Mouse (Mus musculus) neural tube, embryonic 12.5 days (tissue): ENCODE results near the gene Pigv. TPM values are rescaled to one million over a fixed set of nuclear protein-coding genes. Genes with fewer than 3 reads are reported as not detected.
A peak's percentile ranks its signal among the peaks of the same experiment; 100 is the strongest.

Source experiments
- ATAC-seq: fragments of 200-750 bp; cut with Nextera tagmentation; 2 replicates; pipeline ENCODE4 v1.8.0; 2017; ENCODE audit warnings: low read depth, mild to moderate bottlenecking, moderate TSS enrichment, moderate library complexity; ENCODE audit not compliant: low FRiP score
- H3K27ac ChIP-seq: fragments of 300-500 bp; sonication (generic); 2 replicates; pipeline ENCODE4 v1.5.1; 2016
- H3K27me3 ChIP-seq: fragments of 300-500 bp; sonication (generic); replicated peaks from 2 replicates; pipeline ENCODE4 v1.6.1; 2016; ENCODE audit warnings: mild to moderate bottlenecking
- H3K36me3 ChIP-seq: fragments of 300-500 bp; sonication (generic); 2 replicates; pipeline ENCODE4 v1.6.1; 2016; ENCODE audit warnings: mild to moderate bottlenecking
- H3K4me1 ChIP-seq: fragments of 300-500 bp; sonication (generic); 2 replicates; pipeline ENCODE4 v1.6.1; 2016
- H3K4me2 ChIP-seq: fragments of 300-500 bp; sonication (generic); replicated peaks from 2 replicates; pipeline ENCODE4 v1.6.1; 2016; ENCODE audit warnings: mild to moderate bottlenecking
- H3K4me3 ChIP-seq: fragments of 300-500 bp; sonication (generic); 2 replicates; pipeline ENCODE4 v1.5.1; 2016
- H3K9ac ChIP-seq: fragments of 300-500 bp; sonication (generic); 2 replicates; pipeline ENCODE4 v1.6.1; 2016; ENCODE audit warnings: mild to moderate bottlenecking
- H3K9me3 ChIP-seq: fragments of 300-500 bp; sonication (generic); 2 replicates; pipeline ENCODE4 v1.6.1; 2016; ENCODE audit warnings: mild to moderate bottlenecking
- whole genome bisulfite sequencing: fragments of 180-500 bp; shearing (Covaris S2); methylation state at CpG from one replicate; pipeline ENCODE4 v1.1.7; 2016; 5-methylcytosine and 5-hydroxymethylcytosine counted together
- polyA plus RNA-seq: library from polyadenylated mRNA; unstranded; fragments of >200 nt; fragmentation: Nextera tagmentation; extraction: Ambion mirVana; gene quantifications from 2 replicates; pipeline ENCODE4 v1.2.1, GENCODE M21; 2016

The Pigv gene
- polyA plus RNA-seq, 1 experiment from 2014 or later: 16.9 TPM

DNA sequence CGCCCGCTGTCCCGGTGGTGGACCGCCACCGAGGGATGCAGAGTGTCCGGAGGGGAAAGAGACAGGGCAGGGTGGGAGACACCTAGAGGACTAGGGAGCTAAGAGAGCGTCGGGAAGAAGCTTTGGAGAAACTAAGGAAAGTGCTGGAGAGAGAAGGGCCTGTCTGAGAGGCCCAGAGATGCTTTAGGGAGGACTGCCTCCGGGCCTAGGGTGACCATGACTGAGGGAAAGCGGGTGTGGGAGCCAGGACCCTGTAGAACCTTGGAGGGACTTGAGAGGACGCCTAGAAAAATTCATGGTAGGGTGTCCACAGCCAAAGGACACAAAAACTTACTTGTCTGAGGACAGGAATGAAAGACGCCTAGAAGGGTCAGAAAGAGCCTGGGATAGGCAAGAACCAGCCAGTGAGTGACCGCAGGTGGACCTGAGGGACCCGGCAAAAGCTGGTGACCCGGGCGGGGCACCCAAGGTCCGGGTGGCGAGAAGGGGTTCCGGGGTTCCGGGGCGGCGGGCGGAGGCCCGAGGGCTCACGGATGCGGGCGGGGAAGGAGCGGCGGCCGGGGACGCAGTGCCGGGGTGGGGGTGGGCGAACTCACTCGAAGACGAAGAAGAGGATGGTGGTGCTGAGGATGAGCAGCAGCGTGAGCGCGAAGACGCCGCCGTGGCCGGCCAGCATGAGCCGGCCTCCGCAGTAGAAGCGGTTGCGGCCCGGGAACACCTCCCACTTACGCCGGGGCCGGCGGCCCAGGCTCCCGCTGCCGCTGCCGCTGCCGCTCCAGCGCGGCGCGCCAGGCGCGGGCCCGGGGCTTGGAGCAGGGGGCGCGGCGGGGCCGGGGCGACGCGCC, 39.7 kb downstream of the Pigv start:
- ATAC-seq: peak; percentile 53
- no peaks in the 10 kb centered on the region for H3K36me3 ChIP-seq
- H3K9ac ChIP-seq: peak overlapping the region; percentile 88
- peaks cover 18% of the 10 kb centered on the region for H3K4me1 ChIP-seq
- H3K9me3 ChIP-seq: no peaks in the 10 kb centered on the region
- WGBS: 1% methylated on average over 61 of the region's 69 CpGs
- H3K27me3 ChIP-seq: no peaks in the 10 kb centered on the region
- no peak overlapping the region for H3K27ac ChIP-seq
- H3K4me3 ChIP-seq: peak overlapping the region; percentile 76
- H3K4me2 ChIP-seq: peak overlapping the region; percentile 89

GRCm38 (mm10) chr4:133631769-133632411, 40.6 kb downstream of the Pigv start:
- WGBS: 46% methylated on average over 9 of the region's 9 CpGs
- peak overlapping the region; percentile 76 for H3K4me3 ChIP-seq
- H3K27me3 ChIP-seq: no peaks in the 10 kb centered on the region
- H3K4me2 ChIP-seq: peak overlapping the region; percentile 89
- ATAC-seq: no peak
- peak overlapping the region; percentile 88 for H3K9ac ChIP-seq
- no peak overlapping the region for H3K27ac ChIP-seq
- no peaks in the 10 kb centered on the region for H3K9me3 ChIP-seq
- H3K4me1 ChIP-seq: peaks cover 18% of the 10 kb centered on the region
- peaks cover 2% of the 10 kb centered on the region; the same call in 1 of the 2 replicates for H3K36me3 ChIP-seq

- Histone ChIP-seq H3K4me2 (peak overlapping the region; percentile 89; the same call in 1 of the 2 replicates), H3K9ac (0 out of 2 replicates have a peak overlapping the region, but pooled peaks have one; percentile 2), H3K9me3 (no peaks in the 10 kb centered on the region), H3K36me3 (peaks cover 8% of the 10 kb centered on the region), H3K27me3 (no peaks in the 10 kb centered on the region), H3K4me3 (no peak overlapping the region), H3K4me1 (peaks cover 18% of the 10 kb centered on the region), H3K27ac (no peak overlapping the region)
- WGBS: 89% methylated on average over 14 of the region's 14 CpGs
- ATAC-seq: no peak
These were observed 41.2 kb downstream of the Pigv start for GRCm38 (mm10) chr4:133631071-133631768.

DNA sequence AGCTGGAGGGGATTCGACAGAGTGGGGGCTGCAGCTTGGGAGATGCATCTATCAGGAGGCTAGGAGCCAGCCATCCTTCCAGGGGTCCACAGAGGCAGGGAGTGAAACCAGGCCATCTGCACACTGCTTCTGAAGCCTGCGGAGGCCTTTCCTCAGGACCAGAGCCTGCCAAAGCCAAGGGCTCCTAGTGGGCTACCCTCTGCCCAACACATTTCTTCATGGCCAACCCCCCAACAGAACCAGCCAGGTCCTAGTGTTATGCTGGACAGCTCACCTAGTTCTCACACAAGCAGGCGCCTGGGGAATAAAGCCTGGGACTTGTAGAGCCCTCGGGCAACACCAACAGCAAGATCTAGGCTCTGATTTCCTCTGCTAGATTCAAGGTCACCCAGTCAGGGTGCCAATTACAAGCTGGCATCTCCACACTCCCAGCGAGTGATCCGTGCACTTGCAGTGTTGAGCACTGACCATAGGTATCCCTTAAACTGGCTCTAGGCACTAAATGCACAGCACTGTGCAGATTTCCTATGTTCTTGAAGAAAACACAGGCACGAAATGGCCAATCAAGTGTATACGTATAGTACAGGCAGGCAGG, 42.0 kb downstream of the Pigv start:
- H3K27ac ChIP-seq: no peak overlapping the region
- no peak overlapping the region for H3K9ac ChIP-seq
- no peaks in the 10 kb centered on the region for H3K27me3 ChIP-seq
- no peaks in the 10 kb centered on the region for H3K9me3 ChIP-seq
- WGBS: 93% methylated on average over 8 of the region's 8 CpGs
- H3K4me2 ChIP-seq: no peak overlapping the region
- ATAC-seq: no peak
- peaks cover 16% of the 10 kb centered on the region for H3K36me3 ChIP-seq
- H3K4me1 ChIP-seq: peaks cover 18% of the 10 kb centered on the region
- H3K4me3 ChIP-seq: no peak overlapping the region

DNA sequence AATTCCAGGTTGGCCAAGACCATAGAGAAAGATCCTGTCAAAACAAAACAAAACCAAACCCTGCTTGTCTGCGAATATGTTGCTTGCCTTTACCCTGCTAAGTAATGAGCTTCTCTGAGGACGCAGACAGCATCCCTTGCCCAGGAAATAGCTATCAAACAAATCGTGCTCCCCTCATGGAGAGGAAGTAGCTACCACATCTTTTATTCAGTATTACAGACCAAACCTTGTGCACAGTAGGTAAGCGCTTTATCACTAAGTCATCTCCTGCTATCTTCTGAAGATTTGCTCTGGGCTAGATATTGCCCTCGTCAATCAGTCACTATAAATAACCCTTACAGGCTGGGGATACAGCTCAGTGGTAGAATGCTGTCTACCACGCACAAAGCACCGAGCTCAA, 43.3 kb downstream of the Pigv start:
- ATAC-seq: no peak
- 89% methylated on average over 7 of the region's 7 CpGs for WGBS
- H3K27ac ChIP-seq: no peak overlapping the region
- H3K4me3 ChIP-seq: no peak overlapping the region
- H3K9ac ChIP-seq: no peak overlapping the region
- peaks cover 18% of the 10 kb centered on the region for H3K4me1 ChIP-seq
- H3K9me3 ChIP-seq: no peaks in the 10 kb centered on the region
- no peaks in the 10 kb centered on the region for H3K27me3 ChIP-seq
- no peak overlapping the region for H3K4me2 ChIP-seq
- peaks cover 22% of the 10 kb centered on the region for H3K36me3 ChIP-seq

DNA sequence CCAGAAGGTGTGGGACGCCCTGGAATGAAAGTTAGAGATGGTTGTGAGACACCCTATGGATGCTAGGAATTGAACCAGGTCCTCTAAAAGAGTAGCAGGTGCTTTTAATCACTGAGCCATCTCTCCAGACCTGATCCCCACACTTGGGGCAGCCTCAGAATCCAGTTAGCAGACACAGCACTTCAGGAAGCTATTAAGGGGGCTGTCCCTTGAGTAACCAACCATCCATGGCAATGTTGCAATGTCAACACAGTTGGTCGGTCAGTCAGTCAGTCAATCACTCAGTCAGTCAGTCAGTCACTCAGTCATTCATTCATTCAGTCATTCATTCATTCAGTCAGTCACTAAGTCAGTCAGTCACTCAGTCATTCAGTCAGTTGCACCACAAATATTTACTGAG, 43.9 kb downstream of the Pigv start:
- no peak for ATAC-seq
- peaks cover 18% of the 10 kb centered on the region for H3K4me1 ChIP-seq
- H3K9me3 ChIP-seq: no peaks in the 10 kb centered on the region
- H3K27me3 ChIP-seq: no peaks in the 10 kb centered on the region
- no peak overlapping the region for H3K4me2 ChIP-seq
- H3K36me3 ChIP-seq: peaks cover 25% of the 10 kb centered on the region
- H3K4me3 ChIP-seq: no peak overlapping the region
- WGBS: 86% methylated on average over 2 of the region's 2 CpGs
- no peak overlapping the region for H3K9ac ChIP-seq
- no peak overlapping the region for H3K27ac ChIP-seq

- Histone ChIP-seq H3K4me2 (no peak overlapping the region), H3K9me3 (no peaks in the 10 kb centered on the region), H3K27me3 (no peaks in the 10 kb centered on the region), H3K36me3 (peaks cover 30% of the 10 kb centered on the region), H3K27ac (no peak overlapping the region), H3K4me1 (peaks cover 10% of the 10 kb centered on the region), H3K9ac (no peak overlapping the region), H3K4me3 (no peak overlapping the region)
- WGBS: 94% methylated on average over 14 of the region's 14 CpGs
- ATAC-seq: no peak
These were observed 45.4 kb downstream of the Pigv start for GRCm38 (mm10) chr4:133627039-133627438.

- Histone ChIP-seq H3K9ac (no peak overlapping the region), H3K27me3 (no peaks in the 10 kb centered on the region), H3K27ac (no peak overlapping the region), H3K4me2 (no peak overlapping the region), H3K36me3 (peaks cover 30% of the 10 kb centered on the region), H3K9me3 (no peaks in the 10 kb centered on the region), H3K4me3 (no peak overlapping the region), H3K4me1 (peaks cover 6% of the 10 kb centered on the region)
- ATAC-seq: no peak
- WGBS: 87% methylated on average over 9 of the region's 9 CpGs
These were observed 45.8 kb downstream of the Pigv start for GRCm38 (mm10) chr4:133626621-133627020.

DNA sequence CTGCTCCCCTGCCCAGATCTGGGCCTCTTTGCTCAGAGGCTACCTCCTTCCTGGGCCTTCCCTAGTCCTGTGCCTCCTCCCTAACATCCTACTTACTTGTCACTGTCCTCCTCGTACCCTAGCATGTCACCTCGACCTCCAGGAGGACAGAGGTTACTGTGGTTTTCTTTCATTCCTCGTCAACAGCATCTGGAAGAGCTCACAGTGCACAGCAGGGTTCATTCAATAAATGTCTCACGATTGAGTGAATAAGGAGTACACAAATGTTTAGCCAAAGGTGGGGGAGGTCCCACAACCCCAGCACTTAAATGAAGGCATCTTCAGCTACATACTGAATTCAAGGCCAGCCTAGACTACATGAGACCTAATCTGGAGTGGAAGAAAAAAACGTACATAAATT, 46.2 kb downstream of the Pigv start:
- H3K36me3 ChIP-seq: peaks cover 30% of the 10 kb centered on the region
- H3K27me3 ChIP-seq: no peaks in the 10 kb centered on the region
- ATAC-seq: no peak
- H3K27ac ChIP-seq: no peak overlapping the region
- H3K4me1 ChIP-seq: peaks cover 2% of the 10 kb centered on the region
- no peak overlapping the region for H3K9ac ChIP-seq
- no peak overlapping the region for H3K4me2 ChIP-seq
- 45% methylated on average over 5 of the region's 5 CpGs for WGBS
- H3K4me3 ChIP-seq: no peak overlapping the region
- H3K9me3 ChIP-seq: no peaks in the 10 kb centered on the region

DNA sequence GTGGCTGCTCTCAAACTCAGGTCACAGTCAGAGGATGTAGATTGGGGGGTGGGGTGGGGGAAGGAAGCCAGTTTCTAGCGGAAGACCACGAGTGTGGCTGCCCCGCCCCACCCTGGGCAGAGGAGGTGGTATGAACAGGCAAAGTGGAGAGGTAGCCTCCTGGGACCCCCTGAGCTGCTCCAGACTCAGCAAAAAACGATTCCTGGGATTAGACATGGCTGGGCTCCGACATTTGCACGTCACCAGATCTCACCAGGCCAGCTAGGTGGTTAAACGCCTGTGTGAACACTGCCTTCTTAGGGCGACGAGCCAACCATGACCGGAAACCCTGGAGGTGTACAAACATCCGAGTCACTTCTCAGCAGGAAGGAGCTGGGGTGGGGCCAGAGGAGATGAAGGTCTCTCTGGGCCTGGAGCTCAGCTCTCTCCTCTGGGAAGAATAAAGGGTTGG, 46.8 kb downstream of the Pigv start:
- ATAC-seq: no peak
- Histone ChIP-seq H3K4me3 (no peak overlapping the region), H3K4me1 (no peaks in the 10 kb centered on the region), H3K27ac (no peak overlapping the region), H3K4me2 (no peak overlapping the region), H3K36me3 (peaks cover 30% of the 10 kb centered on the region), H3K9me3 (no peaks in the 10 kb centered on the region), H3K27me3 (no peaks in the 10 kb centered on the region), H3K9ac (no peak overlapping the region)
- 70% methylated on average over 11 of the region's 11 CpGs for WGBS

DNA sequence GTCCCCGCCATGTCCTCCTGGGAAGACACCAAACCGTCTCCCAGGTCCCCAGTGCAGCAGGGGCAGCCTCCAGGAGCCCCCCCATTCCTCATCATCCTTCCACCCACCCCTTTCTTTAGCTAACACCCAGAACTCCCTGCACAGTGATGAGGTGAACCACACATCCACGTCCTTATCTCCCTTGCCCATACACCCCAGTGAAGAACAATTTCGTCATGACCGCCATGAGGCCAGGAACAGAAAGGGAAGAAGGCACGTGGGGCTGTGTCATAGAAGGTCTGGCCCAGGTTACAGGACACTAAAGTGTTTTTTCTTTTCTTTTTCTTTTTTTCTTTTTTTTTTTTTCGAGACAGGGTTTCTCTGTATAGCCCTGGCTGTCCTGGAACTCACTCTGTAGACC, 47.6 kb downstream of the Pigv start:
- no peak overlapping the region for H3K4me2 ChIP-seq
- no peak overlapping the region for H3K4me3 ChIP-seq
- no peak overlapping the region for H3K9ac ChIP-seq
- WGBS: 91% methylated on average over 7 of the region's 7 CpGs
- no peak overlapping the region for H3K27ac ChIP-seq
- no peaks in the 10 kb centered on the region for H3K9me3 ChIP-seq
- ATAC-seq: no peak
- peaks cover 30% of the 10 kb centered on the region for H3K36me3 ChIP-seq
- no peaks in the 10 kb centered on the region for H3K27me3 ChIP-seq
- H3K4me1 ChIP-seq: no peaks in the 10 kb centered on the region

DNA sequence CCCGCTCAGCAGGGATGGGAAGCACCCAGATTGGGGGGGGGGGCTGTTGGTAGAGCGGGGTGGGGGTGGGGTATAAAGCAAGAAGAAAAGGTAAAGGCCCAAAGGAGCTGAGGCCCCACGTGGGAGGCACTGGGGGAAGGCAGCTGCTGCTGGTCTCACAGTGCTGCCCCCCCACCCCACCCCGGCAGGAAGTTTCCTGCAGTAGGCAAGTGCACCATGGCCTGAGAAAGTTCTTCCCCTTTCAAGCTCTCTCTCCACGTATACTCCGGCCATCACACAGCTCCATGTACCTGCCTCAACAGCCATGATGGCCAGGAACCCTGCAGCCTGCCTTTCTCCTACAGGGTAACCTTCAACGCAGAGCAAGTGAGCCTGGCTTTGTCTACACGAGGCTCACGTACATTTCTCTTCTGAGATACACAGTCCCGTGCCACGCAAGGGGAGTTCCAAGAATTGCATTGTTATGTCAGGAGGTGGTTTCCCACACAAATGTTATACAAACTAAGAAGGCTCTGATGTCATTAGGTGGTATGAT, 50.2 kb downstream of the Pigv start:
- Histone ChIP-seq H3K27me3 (no peaks in the 10 kb centered on the region), H3K27ac (no peak overlapping the region), H3K4me3 (no peak overlapping the region), H3K9ac (no peak overlapping the region), H3K9me3 (no peaks in the 10 kb centered on the region), H3K36me3 (peaks cover 33% of the 10 kb centered on the region), H3K4me1 (no peaks in the 10 kb centered on the region), H3K4me2 (no peak overlapping the region)
- ATAC-seq: no peak
- 80% methylated on average over 11 of the region's 11 CpGs for WGBS
